Mouse (Mus musculus) cerebellum, adult 9-11 months (tissue): ENCODE data around the gene Masp2.

ENCODE experiments used
- DNase-seq: peaks from one replicate; pipeline ENCODE4 v3.0.0; 2022

Gene Masp2

GRCm38 (mm10) chr4:148643291-148644156 lies 41.2 kb downstream of the Masp2 start, which contains the start of gene Gm572:
Gene Gm572, plus strand, starts transcription at chr4:148643317.
- DNase-seq, result no peak

- peak; percentile 60 for DNase-seq
Observed at GRCm38 (mm10) chr4:148644157-148644511, 41.8 kb downstream of the Masp2 start.

- no peak for DNase-seq
Observed at GRCm38 (mm10) chr4:148644926-148645325, 42.6 kb downstream of the Masp2 start.

- peak; percentile 67 for DNase-seq
Observed at GRCm38 (mm10) chr4:148646616-148647015, 44.3 kb downstream of the Masp2 start.

GRCm38 (mm10) chr4:148649309-148649708 lies 47.0 kb downstream of the Masp2 start:
- no peak for DNase-seq

- peak; percentile 84 for DNase-seq
Observed at GRCm38 (mm10) chr4:148651045-148651444, 48.7 kb downstream of the Masp2 start.

- peak; percentile 31 for DNase-seq
Observed at GRCm38 (mm10) chr4:148654701-148655398, 52.5 kb downstream of the Masp2 start.

GRCm38 (mm10) chr4:148656691-148657258 lies 54.4 kb downstream of the Masp2 start:
- DNase-seq, result no peak

GRCm38 (mm10) chr4:148657776-148658175 lies 55.4 kb downstream of the Masp2 start:
- no peak for DNase-seq

- DNase-seq, result no peak
Observed at GRCm38 (mm10) chr4:148660174-148660573, 57.8 kb downstream of the Masp2 start.

- DNase-seq, result peak; percentile 47
Observed at GRCm38 (mm10) chr4:148662168-148662965, 60.0 kb downstream of the Masp2 start.

- no peak for DNase-seq
Observed at GRCm38 (mm10) chr4:148663326-148663725, 61.0 kb downstream of the Masp2 start.

- no peak for DNase-seq
Observed at GRCm38 (mm10) chr4:148664021-148664420, 61.7 kb downstream of the Masp2 start.
